Mouse (Mus musculus) kidney, adult 2 months (tissue): ENCODE measurements at regions not wholly inside any gene's neighbourhood (a gene's known extent, or its start where the extent isn't known, plus 50 kb on each side); places are given as distances from the start of the nearest gene placed in this dataset.
A peak's percentile ranks its signal among the peaks of the same experiment; 100 is the strongest.
"Not testable (repeated sequence)": the region's sequence is repeated elsewhere in the genome, so short reads cannot be mapped to it uniquely, and the experiment has no call there.

Experiments used
- DNase-seq: peaks from one replicate; pipeline ENCODE4 v3.0.0; 2021
- H3K27ac ChIP-seq: fragments of 200-500 bp; 2 replicates; pipeline ENCODE4 v1.5.1; 2012; ENCODE audit warnings: low read depth, low read length, control low read depth, inconsistent platforms; ENCODE audit not compliant: insufficient read depth
- H3K27me3 ChIP-seq: fragments of 200-500 bp; replicated peaks from 2 replicates; pipeline ENCODE4 v1.6.1; 2012; ENCODE audit warnings: mild to moderate bottlenecking, moderate library complexity, low read length, inconsistent platforms; ENCODE audit not compliant: control insufficient read depth, insufficient read depth
- H3K36me3 ChIP-seq: fragments of 200-500 bp; 2 replicates; pipeline ENCODE4 v1.6.1; 2012; ENCODE audit warnings: mild to moderate bottlenecking, moderate library complexity, low read length, inconsistent platforms; ENCODE audit not compliant: control insufficient read depth, insufficient read depth
- H3K4me1 ChIP-seq: fragments of 200-500 bp; 2 replicates; pipeline ENCODE4 v1.6.1; 2011; ENCODE audit warnings: low read length; ENCODE audit not compliant: control insufficient read depth, insufficient read depth
- H3K4me3 ChIP-seq: fragments of 200-500 bp; 2 replicates; pipeline ENCODE4 v1.5.1; 2011; ENCODE audit warnings: mild to moderate bottlenecking, low read depth, low read length, control low read depth; ENCODE audit not compliant: insufficient read depth
- CTCF ChIP-seq: fragments of 200-500 bp; conservative IDR thresholded peaks from 2 replicates; pipeline ENCODE4 v1.5.1; 2011; ENCODE audit warnings: low read depth, mild to moderate bottlenecking, control low read depth, low read length, moderate library complexity, mixed read lengths; ENCODE audit not compliant: insufficient read depth, insufficient read length
- POLR2A ChIP-seq: fragments of 200-500 bp; IDR thresholded peaks from one replicate; pipeline ENCODE4 v1.6.1; 2011; ENCODE audit warnings: low read depth, low read length, control low read depth
- WGBS: fragments of 180-500 bp; shearing (Covaris S2); methylation state at CpG from one replicate; pipeline ENCODE4 v1.1.7; 2018; 5-methylcytosine and 5-hydroxymethylcytosine counted together

DNA sequence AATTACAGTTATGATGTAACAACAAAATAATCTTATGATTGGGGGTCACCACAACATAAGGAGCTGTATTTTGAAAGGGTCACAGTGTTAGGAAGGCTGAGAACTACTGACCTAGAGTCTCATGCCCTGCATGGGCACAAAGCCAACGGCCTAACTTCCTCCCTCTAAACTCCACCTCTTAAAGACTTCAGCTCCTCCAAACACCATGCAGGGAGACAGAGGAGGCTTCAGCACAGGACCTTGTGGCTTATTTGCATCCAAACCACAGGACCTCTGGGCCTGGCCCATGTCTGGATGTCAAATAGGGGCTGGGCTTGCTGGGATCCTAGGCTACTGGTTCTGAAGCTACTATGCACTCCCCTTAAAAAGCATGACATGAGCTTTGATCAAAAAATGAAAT is 294.7 kb upstream of the Kdm8 start:
- WGBS = 45% methylated on average over 1 of the region's 1 CpGs
- DNase-seq = peak; percentile 3

DNA sequence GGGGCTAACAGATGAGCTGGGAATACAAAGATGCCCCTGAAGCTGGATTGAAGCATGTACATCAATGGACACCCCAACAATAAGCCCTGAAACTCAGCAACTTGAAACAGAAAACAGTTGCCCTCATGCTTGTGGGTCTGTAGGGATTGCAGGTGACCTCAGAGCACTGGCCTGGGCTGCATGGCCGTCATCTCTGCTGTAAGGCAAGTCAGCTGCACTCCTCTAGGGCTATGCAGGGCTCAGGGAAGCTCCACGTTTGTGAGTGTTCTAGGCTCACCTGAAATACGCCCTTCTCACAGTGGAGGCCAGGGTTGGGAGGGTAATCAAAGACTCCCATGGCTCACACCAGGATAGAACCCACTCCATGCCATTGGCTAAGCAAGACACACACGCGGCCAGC is 292.2 kb upstream of the Kdm8 start:
- Histone ChIP-seq H3K4me1 (no peaks in the 10 kb centered on the region), H3K27ac (no peak overlapping the region), H3K36me3 (no peaks in the 10 kb centered on the region), H3K27me3 (no peaks in the 10 kb centered on the region), H3K4me3 (no peak overlapping the region)
- no peak for DNase-seq
- TF ChIP-seq CTCF = no peak
- no peak for TF ChIP-seq POLR2A
- 87% methylated on average over 5 of the region's 5 CpGs for WGBS

More for the DNA sequence above, 294.7 kb upstream of the Kdm8 start:
- TF ChIP-seq CTCF = no peak
- TF ChIP-seq POLR2A = no peak
- no peak overlapping the region for H3K4me3 ChIP-seq
- H3K4me1 ChIP-seq = no peaks in the 10 kb centered on the region
- H3K27me3 ChIP-seq = no peaks in the 10 kb centered on the region
- H3K27ac ChIP-seq = no peak overlapping the region
- H3K36me3 ChIP-seq = no peaks in the 10 kb centered on the region

DNA sequence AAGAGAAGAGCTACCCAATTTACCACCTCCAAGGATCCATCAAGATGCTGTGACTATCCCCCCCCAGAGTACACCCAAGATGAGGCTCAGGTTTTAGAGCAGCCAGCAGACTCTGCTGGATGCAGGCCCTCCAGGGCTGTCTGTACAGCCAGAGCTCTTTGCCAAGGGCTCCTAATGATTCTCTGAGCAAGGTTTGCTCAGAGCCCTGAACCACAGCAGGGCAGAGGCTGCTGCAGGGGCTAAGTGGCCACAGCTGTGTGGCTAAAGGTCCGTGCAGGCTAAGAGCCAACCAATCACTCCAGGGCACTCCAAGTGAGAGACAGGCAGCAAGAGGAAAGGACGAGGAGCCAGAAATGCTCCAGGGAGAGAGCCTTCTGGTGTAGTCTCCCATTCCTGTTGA is 289.2 kb upstream of the Kdm8 start:
- Histone ChIP-seq H3K4me3 (no peak overlapping the region), H3K36me3 (no peaks in the 10 kb centered on the region), H3K27me3 (no peaks in the 10 kb centered on the region), H3K4me1 (no peaks in the 10 kb centered on the region), H3K27ac (no peak overlapping the region)
- no peak for TF ChIP-seq POLR2A
- no peak for TF ChIP-seq CTCF
- 48% methylated on average over 2 of the region's 2 CpGs for WGBS
- no peak for DNase-seq

DNA sequence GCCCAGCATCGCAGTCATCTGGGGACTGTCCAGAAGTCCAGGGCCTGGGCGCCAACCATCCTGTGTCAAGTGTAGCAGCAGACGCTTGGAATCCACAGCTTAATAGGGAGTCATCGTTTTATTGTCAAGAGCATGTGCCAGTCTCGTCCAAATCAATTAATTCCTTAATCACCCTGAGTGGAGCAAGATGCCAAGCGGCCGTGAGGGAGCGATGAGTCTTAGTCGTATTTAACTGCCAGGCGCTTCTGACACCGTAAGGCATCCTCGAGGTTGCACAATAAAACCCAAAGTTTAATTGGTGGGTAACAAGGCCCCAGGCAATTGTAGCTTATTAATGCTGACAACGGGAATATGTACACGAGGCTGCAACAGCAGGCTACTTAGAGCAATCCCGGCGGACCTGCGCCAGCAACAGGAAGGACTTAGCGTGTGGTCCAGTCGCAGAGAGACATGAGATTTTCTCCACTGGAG is 277.6 kb upstream of the Kdm8 start:
- Histone ChIP-seq H3K27me3 (no peaks in the 10 kb centered on the region), H3K4me3 (no peak overlapping the region), H3K4me1 (no peaks in the 10 kb centered on the region), H3K36me3 (no peaks in the 10 kb centered on the region), H3K27ac (no peak overlapping the region)
- TF ChIP-seq POLR2A = no peak
- WGBS = 80% methylated on average over 19 of the region's 19 CpGs
- no peak for DNase-seq

DNA sequence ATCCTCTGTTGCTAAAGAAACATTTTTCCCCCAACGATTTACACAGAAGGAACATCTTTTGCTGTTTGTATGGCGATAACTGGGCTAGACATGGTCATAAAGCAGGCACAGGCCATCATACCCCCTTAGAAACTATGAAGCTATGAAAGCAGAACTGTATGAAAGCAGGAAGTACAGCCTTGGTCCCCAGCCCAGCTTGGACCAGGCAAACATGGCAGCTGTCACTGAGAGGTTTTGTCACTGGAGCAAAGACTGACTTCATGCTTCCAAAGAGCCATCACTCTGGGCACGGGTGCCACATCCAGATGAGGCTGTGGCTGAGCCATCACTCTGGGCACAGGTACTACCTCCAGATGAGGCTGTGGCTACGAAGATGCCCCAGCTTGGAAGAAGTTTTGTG is 276.8 kb upstream of the Kdm8 start:
- Histone ChIP-seq H3K36me3 (no peaks in the 10 kb centered on the region), H3K4me1 (no peaks in the 10 kb centered on the region), H3K27me3 (no peaks in the 10 kb centered on the region), H3K27ac (no peak overlapping the region), H3K4me3 (no peak overlapping the region)
- no peak for DNase-seq
- WGBS = 86% methylated on average over 4 of the region's 4 CpGs
- no peak for TF ChIP-seq POLR2A
- TF ChIP-seq CTCF = no peak

DNA sequence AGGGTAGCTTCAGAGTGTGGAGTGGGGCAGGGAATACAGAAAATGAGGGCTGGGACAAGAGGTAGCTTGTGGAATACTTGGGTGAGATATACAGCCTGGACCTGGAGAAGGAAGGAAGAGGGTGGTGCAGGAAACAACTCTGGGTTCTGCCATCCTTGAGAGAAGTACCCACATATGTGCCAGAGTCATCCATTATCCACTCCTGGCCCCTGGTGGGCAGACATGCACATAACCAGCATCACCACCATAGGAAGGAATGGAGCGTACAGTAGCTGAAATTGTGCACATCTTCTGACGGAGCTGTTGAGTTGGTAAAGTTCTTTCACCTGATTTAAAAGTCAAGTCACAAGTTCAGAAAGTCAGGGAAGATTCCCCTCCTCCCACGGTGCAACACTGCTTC is 262.9 kb upstream of the Kdm8 start:
- Histone ChIP-seq H3K27ac (no peak overlapping the region), H3K4me3 (no peak overlapping the region), H3K36me3 (no peaks in the 10 kb centered on the region), H3K4me1 (no peaks in the 10 kb centered on the region), H3K27me3 (no peaks in the 10 kb centered on the region)
- WGBS = 54% methylated on average over 3 of the region's 3 CpGs
- TF ChIP-seq CTCF (peak; percentile 46), POLR2A (no peak)
- DNase-seq = no peak

DNA sequence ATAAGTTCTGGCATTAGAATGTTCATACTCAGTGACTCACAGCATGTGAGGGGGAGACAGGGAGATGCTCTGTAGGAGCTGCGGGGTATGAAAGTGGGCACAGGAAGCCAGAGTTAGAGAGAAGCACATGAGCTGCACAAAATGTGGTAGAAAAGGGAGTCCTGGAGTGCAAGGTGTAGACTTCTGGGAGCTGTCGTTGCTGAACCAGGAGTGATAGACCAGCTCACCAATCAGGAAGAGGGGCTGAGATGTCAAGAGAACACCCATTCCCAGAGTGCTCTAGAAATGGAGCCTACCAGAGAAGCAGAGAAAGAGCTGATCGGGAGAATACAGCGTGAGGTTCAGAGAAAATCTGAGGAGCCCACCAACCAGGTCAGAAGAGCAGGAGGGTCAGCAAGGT is 262.2 kb upstream of the Kdm8 start:
- no peak for DNase-seq
- no peak for TF ChIP-seq CTCF
- Histone ChIP-seq H3K27me3 (no peaks in the 10 kb centered on the region), H3K4me3 (no peak overlapping the region), H3K27ac (no peak overlapping the region), H3K36me3 (no peaks in the 10 kb centered on the region), H3K4me1 (no peaks in the 10 kb centered on the region)
- WGBS = 67% methylated on average over 4 of the region's 4 CpGs

DNA sequence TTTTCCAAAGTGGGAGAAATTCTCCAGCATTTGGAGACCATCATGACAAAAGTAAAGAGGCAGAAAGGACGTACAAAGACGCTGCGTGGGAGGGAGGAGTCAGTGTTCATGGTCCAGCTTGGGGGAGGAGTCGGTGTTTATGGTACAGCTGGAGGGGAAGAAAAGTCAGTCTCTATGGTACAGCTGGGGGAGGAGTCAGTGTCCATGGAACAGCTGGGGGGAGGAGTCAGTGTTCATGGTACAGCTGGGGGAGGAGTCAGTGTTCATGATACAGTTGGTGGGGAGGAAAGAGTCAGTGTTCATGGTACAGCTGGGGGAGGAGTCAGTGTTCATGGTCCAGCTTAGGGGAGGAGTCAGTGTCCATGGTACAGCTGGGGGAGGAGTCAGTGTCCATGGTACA is 261.5 kb upstream of the Kdm8 start:
- H3K27me3 ChIP-seq, H3K27ac ChIP-seq, H3K36me3 ChIP-seq, H3K4me1 ChIP-seq, H3K4me3 ChIP-seq, DNase-seq: not testable (repeated sequence)
- WGBS = 44% methylated on average over 4 of the region's 4 CpGs
